ENCODE assay signal across 8 mouse cellular contexts in genomic region chr17:28485977-28486400, GRCm38 (mm10). TPM values are rescaled to one million over a fixed set of nuclear protein-coding genes. Genes with fewer than 3 reads are reported as not detected.
DNase-seq lines count a peak whose midpoint lies in the region; ATAC-seq and TF ChIP-seq lines count a peak whose summit lies in the region.

No protein-coding gene starts in this region.

- H3K4me2 ChIP-seq in forebrain, embryonic 13.5 days, result peak overlapping the region; percentile 75
- H3K4me2 ChIP-seq in liver, embryonic 15.5 days, result peak overlapping the region; percentile 91
- H3K4me2 ChIP-seq in neural tube, embryonic 12.5 days (replicated peaks), result peak overlapping the region; percentile 61
- peak overlapping the region; percentile 64 for H3K4me2 ChIP-seq in stomach, postnatal 0 days (replicated peaks; ENCODE audit: low read depth)

- WGBS in forebrain, embryonic 13.5 days, result under 1% methylated on average over 30 of the region's 58 CpGs
- whole genome bisulfite sequencing in liver, embryonic 15.5 days (ENCODE audit: insufficient replicate concordance), result under 1% methylated on average over 49 of the region's 58 CpGs
- 0% methylated on average over 58 of the region's 58 CpGs for WGBS in neural tube, embryonic 12.5 days
- WGBS in stomach, postnatal 0 days, result 0% methylated on average over 23 of the region's 58 CpGs

- TF ChIP-seq EP300 in stomach, postnatal 0 days (optimal IDR thresholded peaks at IDR 0.05), result no peak

- H3K27ac ChIP-seq in forebrain, embryonic 13.5 days, result peak overlapping the region; percentile 91
- H3K27ac ChIP-seq in liver, embryonic 15.5 days (replicated peaks), result peak overlapping the region; percentile 84
- peak overlapping the region; percentile 61 for H3K27ac ChIP-seq in neural tube, embryonic 12.5 days
- peak overlapping the region; percentile 94 for H3K27ac ChIP-seq in stomach, postnatal 0 days (replicated peaks)

- H3K9ac ChIP-seq in forebrain, embryonic 13.5 days, result peak overlapping the region; percentile 85
- peak overlapping the region; percentile 72 for H3K9ac ChIP-seq in liver, embryonic 15.5 days
- H3K9ac ChIP-seq in neural tube, embryonic 12.5 days, result peak overlapping the region; percentile 85
- peak overlapping the region; percentile 92 for H3K9ac ChIP-seq in stomach, postnatal 0 days (ENCODE audit: low read length)

- DNase-seq in ES-CJ7 (ENCODE audit: low read depth, low spot score), result peak; percentile 96
- peak; percentile 98 to 99 for DNase-seq in heart, postnatal 10 days
- peak; percentile 99 for DNase-seq in kidney, postnatal 4 days
- DNase-seq in stomach, postnatal 0 days (ENCODE audit: low spot score), result peak; percentile 98

- TF ChIP-seq CTCF in stomach, postnatal 0 days (IDR thresholded peaks at IDR 0.05; ENCODE audit: low read depth), result no peak

- H3K4me1 ChIP-seq in forebrain, embryonic 13.5 days, result peaks cover 12% of the 10 kb centered on the region
- H3K4me1 ChIP-seq in liver, embryonic 15.5 days (replicated peaks), result peaks cover 22% of the 10 kb centered on the region
- peaks cover 13% of the 10 kb centered on the region; the same call in 1 of the 2 replicates for H3K4me1 ChIP-seq in neural tube, embryonic 12.5 days
- peaks cover 3% of the 10 kb centered on the region; the same call in 1 of the 2 replicates for H3K4me1 ChIP-seq in stomach, postnatal 0 days (replicated peaks; ENCODE audit: control insufficient read depth, insufficient read depth)

- H3K27me3 ChIP-seq in forebrain, embryonic 13.5 days, result no peaks in the 10 kb centered on the region
- peaks cover 20% of the 10 kb centered on the region for H3K27me3 ChIP-seq in liver, embryonic 15.5 days
- no peaks in the 10 kb centered on the region for H3K27me3 ChIP-seq in neural tube, embryonic 12.5 days (replicated peaks)
- no peaks in the 10 kb centered on the region for H3K27me3 ChIP-seq in stomach, postnatal 0 days (ENCODE audit: control insufficient read depth, insufficient read depth, low read length)

- intact Hi-C loops in heart, postnatal 10 days (cut with DNase I), result loop anchor here (2.0 kb wide), 2 partner anchors 27 to 39 kb away; no protein-coding TSS in a partner anchor

- ATAC-seq in cerebellum, adult (ENCODE audit: insufficient number of reproducible peaks, low FRiP score, low TSS enrichment), result peak; percentile 98
- peak; percentile 99 for ATAC-seq in forebrain, embryonic 13.5 days
- peak; percentile 96 for ATAC-seq in liver, embryonic 15.5 days (ENCODE audit: insufficient read depth)
- ATAC-seq in neural tube, embryonic 12.5 days (ENCODE audit: low FRiP score, low read depth), result peak; percentile 97
- ATAC-seq in stomach, postnatal 0 days (ENCODE audit: low FRiP score, low TSS enrichment), result peak; percentile 99

- H3K9me3 ChIP-seq in forebrain, embryonic 13.5 days (replicated peaks), result no peaks in the 10 kb centered on the region
- H3K9me3 ChIP-seq in liver, embryonic 15.5 days (replicated peaks), result no peaks in the 10 kb centered on the region
- no peaks in the 10 kb centered on the region for H3K9me3 ChIP-seq in neural tube, embryonic 12.5 days
- no peaks in the 10 kb centered on the region for H3K9me3 ChIP-seq in stomach, postnatal 0 days (ENCODE audit: control insufficient read depth, low read length)

- H3K4me3 ChIP-seq in forebrain, embryonic 13.5 days, result peak overlapping the region; percentile 89
- peak overlapping the region; percentile 76 for H3K4me3 ChIP-seq in liver, embryonic 15.5 days (replicated peaks)
- H3K4me3 ChIP-seq in neural tube, embryonic 12.5 days, result peak overlapping the region; percentile 89
- H3K4me3 ChIP-seq in stomach, postnatal 0 days (ENCODE audit: low read depth, low read length), result peak overlapping the region; percentile 89

- no peaks in the 10 kb centered on the region for H3K36me3 ChIP-seq in forebrain, embryonic 13.5 days (ENCODE audit: poor library complexity, severe bottlenecking)
- H3K36me3 ChIP-seq in liver, embryonic 15.5 days (replicated peaks), result peaks cover 4% of the 10 kb centered on the region; the same call in 1 of the 2 replicates
- H3K36me3 ChIP-seq in neural tube, embryonic 12.5 days, result no peaks in the 10 kb centered on the region
- no peaks in the 10 kb centered on the region for H3K36me3 ChIP-seq in stomach, postnatal 0 days (ENCODE audit: control insufficient read depth, insufficient read depth, low read length)

RNA-seq across cellular contexts. Expression of gene Fkbp5, which starts 31.3 kb away (rescaled TPM):
- 29.4 and 30.1 TPM in 2 replicates for polyA plus RNA-seq in forebrain, embryonic 13.5 days (2015; fragmentation: Nextera tagmentation; extraction: Ambion mirVana)
- 10 to 100 TPM in 1 of 2 experiments, 1 to 10 TPM in 1; 9.8 to 52.9 TPM for total RNA-seq in heart, postnatal 10 days (2021)
- polyA plus RNA-seq in liver, embryonic 15.5 days (2015; fragmentation: Nextera tagmentation; extraction: Ambion mirVana), result 15.0 and 17.5 TPM in 2 replicates
- 34.1 and 35.1 TPM in 2 replicates for polyA plus RNA-seq in neural tube, embryonic 12.5 days (2016; fragmentation: Nextera tagmentation; extraction: Ambion mirVana)
- polyA plus RNA-seq in stomach, postnatal 0 days (2015; fragmentation: Nextera tagmentation; extraction: Ambion mirVana), result 9.2 and 11.8 TPM in 2 replicates

RNA-seq across cellular contexts. Expression of gene Armc12, which starts 44.6 kb away (rescaled TPM):
- polyA plus RNA-seq in forebrain, embryonic 13.5 days (2015; fragmentation: Nextera tagmentation; extraction: Ambion mirVana), result not detected in 2 replicates
- not detected for total RNA-seq in heart, postnatal 10 days (2021)
- not detected in 2 replicates for polyA plus RNA-seq in liver, embryonic 15.5 days (2015; fragmentation: Nextera tagmentation; extraction: Ambion mirVana)
- polyA plus RNA-seq in neural tube, embryonic 12.5 days (2016; fragmentation: Nextera tagmentation; extraction: Ambion mirVana), result not detected in 2 replicates
- polyA plus RNA-seq in stomach, postnatal 0 days (2015; fragmentation: Nextera tagmentation; extraction: Ambion mirVana), result not detected in 2 replicates

Comparison
In these comparisons a context has a peak if more than half of its experiments do, and no peak if none do; other contexts are left out.
1. Peak in every context shown above with its lines: DNase-seq, ATAC-seq, H3K4me3 ChIP-seq and H3K27ac ChIP-seq.